Mouse (Mus musculus) midbrain, embryonic 10.5 days (tissue): ENCODE measurements around the gene C1ql1. TPM values are rescaled to one million over a fixed set of nuclear protein-coding genes. Genes with fewer than 3 reads are reported as not detected.
A peak's percentile ranks its signal among the peaks of the same experiment; 100 is the strongest.

ENCODE experiments used
- DNase-seq: peaks from one replicate; pipeline ENCODE4 v3.0.0-alpha.2; 2017; ENCODE audit warnings: low spot score
- H3K27ac ChIP-seq: fragments of 300-500 bp; sonication (generic); replicated peaks from 2 replicates; pipeline ENCODE4 v1.5.1; 2016; ENCODE audit warnings: mild to moderate bottlenecking
- H3K27me3 ChIP-seq: fragments of 300-500 bp; sonication (generic); 2 replicates; pipeline ENCODE4 v1.6.1; 2016; ENCODE audit warnings: low read depth, mild to moderate bottlenecking; ENCODE audit not compliant: poor library complexity, severe bottlenecking
- H3K36me3 ChIP-seq: fragments of 300-500 bp; sonication (generic); 2 replicates; pipeline ENCODE4 v1.6.1; 2016; ENCODE audit warnings: mild to moderate bottlenecking, moderate library complexity
- H3K4me1 ChIP-seq: fragments of 300-500 bp; sonication (generic); 2 replicates; pipeline ENCODE4 v1.6.1; 2016
- H3K4me3 ChIP-seq: fragments of 300-500 bp; sonication (generic); 2 replicates; pipeline ENCODE4 v1.5.1; 2016; ENCODE audit warnings: mild to moderate bottlenecking, moderate library complexity
- H3K9me3 ChIP-seq: fragments of 300-500 bp; sonication (generic); replicated peaks from 2 replicates; pipeline ENCODE4 v1.6.1; 2016; ENCODE audit warnings: mild to moderate bottlenecking
- WGBS: fragments of 180-500 bp; shearing (Covaris S2); methylation state at CpG from one replicate; pipeline ENCODE4 v1.1.7; 2016; 5-methylcytosine and 5-hydroxymethylcytosine counted together
- polyA plus RNA-seq: library from polyadenylated mRNA; unstranded; fragments of >200 nt; fragmentation: Nextera tagmentation; extraction: Ambion mirVana; gene quantifications from 2 replicates; pipeline ENCODE4 v1.2.1, GENCODE M21; 2016

The C1ql1 gene
- polyA plus RNA-seq, 1 experiment from 2014 or later: 3.0 TPM

- Histone ChIP-seq H3K27me3 (peaks cover 85% of the 10 kb centered on the region), H3K36me3 (no peaks in the 10 kb centered on the region), H3K4me1 (peaks cover 52% of the 10 kb centered on the region), H3K4me3 (no peak overlapping the region; the same call in 1 of the 2 replicates), H3K27ac (peak overlapping the region; percentile 74), H3K9me3 (no peaks in the 10 kb centered on the region)
- 32% methylated on average over 6 of the region's 6 CpGs for WGBS
- DNase-seq: peak; percentile 41
Observed at GRCm38 (mm10) chr11:102952922-102953321, 6.4 kb upstream of the C1ql1 start.

- peak; percentile 57 for DNase-seq
- H3K27ac ChIP-seq: peak overlapping the region; percentile 77
- H3K27me3 ChIP-seq: peaks cover 100% of the 10 kb centered on the region
Observed at GRCm38 (mm10) chr11:102948043-102948961, 1.8 kb upstream of the C1ql1 start.

DNA sequence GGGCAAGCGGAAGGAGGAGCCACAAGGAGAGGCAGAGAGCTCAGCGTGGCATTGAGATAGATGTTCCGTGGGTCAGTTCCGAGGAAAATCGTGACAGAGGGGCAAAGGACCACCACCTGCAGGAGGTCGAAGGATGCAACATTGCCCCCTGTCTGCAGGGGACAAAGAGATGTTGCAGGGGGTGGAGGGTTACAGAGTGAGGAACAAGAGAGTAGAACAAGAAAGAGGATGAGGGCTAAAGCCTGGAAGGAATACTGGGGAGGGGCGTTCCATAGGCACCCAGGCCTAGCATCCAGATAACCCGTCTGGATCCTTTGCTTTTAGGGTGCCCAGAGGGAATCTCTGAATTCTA lies 480 bp upstream of the C1ql1 start:
- WGBS: 1% methylated on average over 8 of the region's 8 CpGs

More at GRCm38 (mm10) chr11:102948043-102948961, 1.8 kb upstream of the C1ql1 start:
- Histone ChIP-seq H3K4me3 (peak overlapping the region; percentile 60), H3K9me3 (no peaks in the 10 kb centered on the region), H3K36me3 (no peaks in the 10 kb centered on the region), H3K4me1 (peaks cover 65% of the 10 kb centered on the region)
- WGBS: 1% methylated on average over 51 of the region's 51 CpGs

DNA sequence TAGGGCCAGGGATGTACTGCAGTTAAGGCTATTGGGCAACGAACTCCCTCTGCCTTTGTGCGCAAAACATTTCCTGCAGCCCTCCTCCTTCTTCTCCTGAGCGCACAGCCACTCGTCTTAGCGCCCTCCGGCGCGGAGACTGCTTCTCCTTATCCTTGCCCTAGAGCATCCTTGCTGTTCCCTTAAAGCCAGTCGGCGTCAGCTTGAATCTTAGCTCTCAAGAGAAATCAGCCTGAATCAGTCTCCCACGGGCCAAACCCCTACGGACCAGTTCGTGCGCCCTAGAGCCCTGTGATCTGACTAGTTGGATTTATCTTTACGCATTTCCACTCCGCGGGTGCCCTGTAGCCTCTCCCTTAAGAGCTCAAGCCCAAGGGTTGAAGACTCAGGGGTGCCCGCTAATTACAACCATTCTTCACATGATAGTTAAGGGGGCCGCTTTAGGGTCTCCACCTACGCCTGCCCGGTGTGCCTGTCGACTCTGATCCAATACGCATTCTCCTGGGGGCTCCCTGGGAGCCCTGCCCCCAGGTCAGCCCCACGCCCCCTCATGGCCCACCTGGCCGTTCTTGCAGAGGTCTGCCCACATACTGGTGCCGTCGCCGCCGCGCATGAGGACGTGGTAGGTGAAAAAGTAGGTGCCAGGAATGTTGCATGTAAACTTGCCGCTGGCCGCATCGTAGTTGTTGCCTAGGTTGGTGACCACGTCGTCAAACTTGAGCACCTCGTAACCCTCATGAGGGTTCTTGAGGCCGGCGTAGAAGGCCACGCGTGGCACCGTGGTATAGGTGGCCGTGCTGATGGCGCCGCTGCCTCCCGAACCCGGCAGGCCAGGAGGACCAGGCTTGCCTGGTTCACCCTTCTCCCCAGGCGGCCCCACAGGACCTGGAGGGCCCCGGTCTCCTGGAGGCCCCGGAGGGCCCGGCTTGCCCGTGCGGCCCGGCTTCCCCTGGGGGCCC lies 903 bp downstream of the C1ql1 start:
- H3K4me3 ChIP-seq: peak overlapping the region; percentile 60
- WGBS: 2% methylated on average over 54 of the region's 54 CpGs
- H3K27ac ChIP-seq: peak overlapping the region; percentile 73
- peaks cover 99% of the 10 kb centered on the region for H3K27me3 ChIP-seq
- no peaks in the 10 kb centered on the region for H3K36me3 ChIP-seq
- H3K9me3 ChIP-seq: no peaks in the 10 kb centered on the region
- no peak for DNase-seq
- peaks cover 48% of the 10 kb centered on the region for H3K4me1 ChIP-seq

More for the DNA sequence above, 480 bp upstream of the C1ql1 start:
- Histone ChIP-seq H3K27me3 (peaks cover 100% of the 10 kb centered on the region), H3K36me3 (no peaks in the 10 kb centered on the region), H3K4me1 (peaks cover 52% of the 10 kb centered on the region), H3K27ac (peak overlapping the region; percentile 73; the same call in 1 of the 2 replicates), H3K9me3 (no peaks in the 10 kb centered on the region), H3K4me3 (peak overlapping the region; percentile 60)
- DNase-seq: no peak

- 70% methylated on average over 6 of the region's 6 CpGs for WGBS
- no peaks in the 10 kb centered on the region for H3K36me3 ChIP-seq
- no peak overlapping the region for H3K4me3 ChIP-seq
- DNase-seq: no peak
- no peaks in the 10 kb centered on the region for H3K9me3 ChIP-seq
- H3K4me1 ChIP-seq: peaks cover 46% of the 10 kb centered on the region
- H3K27me3 ChIP-seq: peaks cover 90% of the 10 kb centered on the region
- H3K27ac ChIP-seq: no peak overlapping the region
Observed at GRCm38 (mm10) chr11:102941236-102941635, 5.3 kb downstream of the C1ql1 start.

- Histone ChIP-seq H3K36me3 (no peaks in the 10 kb centered on the region), H3K4me1 (peaks cover 30% of the 10 kb centered on the region), H3K27me3 (peaks cover 73% of the 10 kb centered on the region), H3K9me3 (no peaks in the 10 kb centered on the region), H3K4me3 (no peak overlapping the region), H3K27ac (peak overlapping the region; percentile 52; the same call in 1 of the 2 replicates)
- DNase-seq: no peak
- 54% methylated on average over 13 of the region's 13 CpGs for WGBS
Observed at GRCm38 (mm10) chr11:102939024-102939675, 7.3 kb downstream of the C1ql1 start.

DNA sequence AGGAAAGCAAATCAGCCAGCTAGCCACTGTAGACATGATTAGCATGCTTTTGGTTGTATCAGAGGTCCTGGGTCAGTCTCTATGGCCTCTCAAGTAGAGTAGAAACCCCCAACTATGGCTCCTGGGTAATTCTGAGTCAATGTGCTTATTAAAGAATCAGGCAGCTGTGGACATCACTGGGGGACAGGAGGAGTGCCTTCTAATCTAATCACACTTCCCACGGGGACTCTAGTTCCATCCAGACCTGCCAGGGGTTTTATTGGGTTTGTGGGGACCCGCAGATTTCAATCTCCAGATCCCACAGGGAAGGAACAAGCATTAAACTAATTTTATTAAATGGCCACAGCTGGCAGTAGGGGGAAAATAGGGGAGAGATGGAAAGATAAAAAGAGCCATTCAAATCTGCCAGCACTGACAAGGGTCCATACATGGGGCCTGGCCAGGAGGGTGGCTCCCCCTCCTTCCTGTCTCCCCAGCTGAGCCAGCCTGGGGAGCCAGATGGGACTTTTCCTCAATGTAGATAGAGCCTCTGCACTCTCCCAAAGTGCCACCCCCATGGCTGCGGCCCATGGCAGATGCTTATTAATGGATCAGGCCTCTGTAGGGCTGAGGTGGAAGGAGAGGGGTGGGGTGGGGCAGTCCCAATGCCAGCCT lies 8.8 kb downstream of the C1ql1 start:
- H3K9me3 ChIP-seq: no peaks in the 10 kb centered on the region
- H3K4me3 ChIP-seq: no peak overlapping the region
- 82% methylated on average over 3 of the region's 3 CpGs for WGBS
- H3K27me3 ChIP-seq: peaks cover 65% of the 10 kb centered on the region
- DNase-seq: no peak
- H3K4me1 ChIP-seq: peaks cover 30% of the 10 kb centered on the region
- H3K27ac ChIP-seq: no peak overlapping the region
- H3K36me3 ChIP-seq: no peaks in the 10 kb centered on the region

DNA sequence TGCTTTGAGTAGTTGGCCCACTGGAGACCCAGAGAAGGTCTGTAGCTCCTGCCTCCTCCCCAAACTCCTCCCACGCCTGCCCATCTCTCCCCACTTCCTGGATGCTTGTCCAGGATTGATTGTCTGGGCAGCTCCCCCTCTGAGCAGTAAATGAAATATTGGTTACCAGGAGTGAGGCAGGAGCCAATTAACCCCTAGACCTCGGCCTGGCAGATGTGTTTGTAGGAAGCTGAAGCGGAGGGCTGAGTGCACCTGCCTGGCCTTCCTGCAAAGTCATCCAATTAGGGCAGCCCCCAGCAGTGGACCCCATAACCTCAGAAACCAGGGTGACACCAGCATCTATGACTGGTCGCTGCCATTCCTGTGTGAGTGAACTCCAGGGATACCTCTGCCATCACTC lies 10.2 kb downstream of the C1ql1 start:
- Histone ChIP-seq H3K36me3 (no peaks in the 10 kb centered on the region), H3K9me3 (no peaks in the 10 kb centered on the region), H3K27me3 (peaks cover 52% of the 10 kb centered on the region), H3K27ac (no peak overlapping the region), H3K4me3 (no peak overlapping the region), H3K4me1 (peaks cover 30% of the 10 kb centered on the region)
- WGBS: 60% methylated on average over 4 of the region's 4 CpGs
- no peak for DNase-seq

GRCm38 (mm10) chr11:102930672-102931071 lies 15.8 kb downstream of the C1ql1 start:
- Histone ChIP-seq H3K4me3 (no peak overlapping the region), H3K27ac (no peak overlapping the region), H3K27me3 (peaks cover 13% of the 10 kb centered on the region; the same call in 1 of the 2 replicates), H3K36me3 (no peaks in the 10 kb centered on the region), H3K9me3 (no peaks in the 10 kb centered on the region), H3K4me1 (peaks cover 2% of the 10 kb centered on the region)
- WGBS: 94% methylated on average over 10 of the region's 10 CpGs
- DNase-seq: no peak

DNA sequence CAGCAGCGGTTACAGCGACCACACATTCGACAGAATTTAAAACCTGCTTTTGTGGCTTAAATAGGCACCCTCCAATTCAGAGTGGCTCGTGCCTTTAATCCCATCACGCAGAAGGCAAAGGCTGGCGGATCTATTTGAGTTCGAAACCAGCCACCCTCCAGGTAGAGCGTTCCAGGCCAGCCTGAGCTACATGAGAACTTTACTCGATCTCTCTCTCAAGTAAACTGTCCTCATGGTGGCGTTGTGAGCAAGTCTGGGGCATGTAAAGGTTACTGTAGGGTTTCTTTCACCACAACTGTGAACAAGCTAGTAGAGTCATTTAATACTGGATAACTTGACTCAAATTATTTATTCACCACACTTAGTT lies 21.2 kb downstream of the C1ql1 start:
- Histone ChIP-seq H3K36me3 (peaks cover 28% of the 10 kb centered on the region), H3K27me3 (peaks cover 3% of the 10 kb centered on the region; the same call in 1 of the 2 replicates), H3K27ac (peak overlapping the region; percentile 96), H3K4me3 (peak overlapping the region; percentile 93), H3K9me3 (no peaks in the 10 kb centered on the region), H3K4me1 (peaks cover 42% of the 10 kb centered on the region)
- no peak for DNase-seq
- WGBS: 2% methylated on average over 10 of the region's 10 CpGs

DNA sequence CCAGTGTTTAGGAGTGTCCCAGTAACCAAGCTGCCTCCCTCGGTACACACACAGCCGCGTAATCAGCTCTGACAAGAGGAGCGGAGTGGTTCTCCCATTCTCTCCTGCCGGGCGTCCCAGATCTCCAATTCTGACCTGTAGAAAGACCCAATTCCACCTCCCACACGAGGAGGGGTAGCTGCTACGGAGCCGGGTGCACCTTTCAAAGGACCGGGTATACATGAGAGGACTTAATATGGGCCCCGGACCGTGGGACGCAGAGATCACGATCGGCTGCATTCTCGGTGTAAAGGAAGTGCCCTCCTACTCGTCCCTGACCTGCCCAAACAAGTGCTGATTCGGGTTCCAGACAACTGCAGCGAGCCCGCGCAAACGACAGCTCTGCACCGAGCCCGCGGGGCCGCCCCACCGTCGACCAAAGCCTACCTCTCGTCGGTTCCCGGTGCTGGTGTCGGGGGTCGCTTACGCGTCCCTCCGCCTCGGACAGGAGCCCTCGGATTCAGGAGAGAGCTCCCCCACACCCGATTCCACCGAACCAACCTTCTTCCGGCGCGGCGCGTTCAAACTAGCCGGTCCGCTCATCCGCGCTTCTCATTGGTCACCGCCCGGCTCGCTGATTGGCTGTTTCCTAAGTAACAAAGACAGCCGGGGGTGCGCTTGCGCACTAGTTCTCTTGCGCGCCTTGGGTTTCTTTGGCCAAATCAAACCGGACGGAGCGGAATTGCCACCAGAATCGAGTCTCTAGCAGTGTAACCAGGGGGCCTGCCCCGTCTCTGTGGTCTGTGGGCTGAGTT lies 21.7 kb downstream of the C1ql1 start, which contains the start of gene Kif18b:
Gene Kif18b (minus strand): TSS at position 568 of the 794 bp plus-strand sequence.
- H3K27ac ChIP-seq: peak within 1 kb of the TSS; percentile 96
- peak within 1 kb of the TSS; percentile 93 for H3K4me3 ChIP-seq
- under 1% methylated on average over 62 of the region's 62 CpGs for WGBS
- H3K4me1 ChIP-seq: peaks cover 42% of the 10 kb centered on the region
- H3K27me3 ChIP-seq: peaks cover 3% of the 10 kb centered on the region; the same call in 1 of the 2 replicates
- DNase-seq: peak; percentile 99
- H3K36me3 ChIP-seq: peaks cover 34% of the 10 kb centered on the region
- H3K9me3 ChIP-seq: no peaks in the 10 kb centered on the region
